Mouse (Mus musculus): ENCODE measurements around the gene Tubb3. TPM values are rescaled to one million over a fixed set of nuclear protein-coding genes. Genes with fewer than 3 reads are reported as not detected.
A peak's percentile ranks its signal among the peaks of the same experiment; 100 is the strongest.

Gene Tubb3
- total and polyA plus RNA-seq, 3 experiments, result 1.8 to 3.1 (median 2.2) TPM

DNA sequence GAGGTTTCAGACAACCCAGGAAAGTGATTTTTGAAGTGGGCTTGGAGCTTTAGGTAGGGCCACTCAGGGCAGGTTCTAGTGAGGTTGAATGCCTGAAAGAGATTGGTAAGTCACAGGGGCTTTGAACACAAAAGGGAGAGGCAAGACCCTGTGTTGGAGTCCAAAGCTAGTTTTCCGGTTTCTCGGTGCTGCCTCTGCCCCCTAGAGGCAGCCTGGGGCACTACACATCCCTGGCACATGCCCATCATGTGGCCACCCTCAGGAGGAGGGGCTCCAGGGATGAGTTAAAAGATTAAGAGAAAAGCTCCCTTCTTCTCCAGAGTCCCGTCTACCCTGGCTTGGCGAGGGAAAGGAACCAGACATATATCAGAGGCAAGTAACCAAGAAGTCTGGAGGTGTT, 4.4 kb upstream of the Tubb3 start, which contains the start of gene Mc1r:
TSS of gene Mc1r (plus strand) at position 322 of the 400 bp plus-strand sequence.
- Histone ChIP-seq H3K9me3 (replicated peaks; ENCODE audit: low read length) (no peaks in the 10 kb centered on the region), H3K36me3 (replicated peaks in 1 of 2; ENCODE audit: control insufficient read depth in 1 of 2, insufficient read depth in 1 of 2, low read length in 1 of 2) (peaks cover 17 to 24% of the 10 kb centered on the region in 2 experiments), H3K4me3 (replicated peaks in 1 of 3; ENCODE audit: low read depth in 2 of 3, low read length in 2 of 3, poor library complexity in 1 of 3) (no peak within 1 kb of the TSS), H3K4me1 (ENCODE audit: control insufficient read depth in 1 of 2, insufficient read depth in 2 of 2) (peaks cover 27 to 49% of the 10 kb centered on the region in 2 experiments), H3K9ac (ENCODE audit: insufficient read depth, low read depth) (no peak within 1 kb of the TSS), H3K27me3 (replicated peaks) (peaks cover 38% of the 10 kb centered on the region), H3K79me2 (replicated peaks; ENCODE audit: control insufficient read depth, extremely low read depth, insufficient read depth, poor library complexity, severe bottlenecking) (no peaks in the 10 kb centered on the region), H3K27ac (ENCODE audit: insufficient read depth, low read depth) (no peak within 1 kb of the TSS), H3K4me2 (ENCODE audit: insufficient read depth, low read depth, poor library complexity, severe bottlenecking) (peak within 1 kb of the TSS; percentile 49; the same call in 1 of the 2 replicates)
- peak; percentile 73 for DNase-seq (ENCODE audit: extremely low read depth)
- TF ChIP-seq SMC3 (IDR thresholded peaks at IDR 0.05; ENCODE audit: low read depth, low read length), result peak; percentile 32
- TF ChIP-seq PAX5 (IDR thresholded peaks at IDR 0.05; ENCODE audit: low read length), result no peak
- TF ChIP-seq KAT2A (IDR thresholded peaks at IDR 0.05; ENCODE audit: insufficient replicate concordance, low read length), result no peak
- 0 out of 2 replicates have a peak, but pooled peaks have one; percentile 25 for TF ChIP-seq NELFE (IDR thresholded peaks at IDR 0.05; ENCODE audit: low read depth, low read length)
- TF ChIP-seq MAFK (IDR thresholded peaks at IDR 0.05; ENCODE audit: insufficient replicate concordance, low read length), result no peak
- no peak for TF ChIP-seq POLR2A (IDR thresholded peaks at IDR 0.05; ENCODE audit: low read depth, low read length)
- TF ChIP-seq BHLHE40 (IDR thresholded peaks at IDR 0.05; ENCODE audit: low read depth, low read length), result peak; percentile 83
- no peak for TF ChIP-seq CHD1 (IDR thresholded peaks at IDR 0.05; ENCODE audit: low read depth, low read length)
- TF ChIP-seq CTCF (conservative IDR thresholded peaks at IDR 0.05 in 1 of 2, IDR thresholded peaks at IDR 0.05 in 1 of 2; ENCODE audit: low read depth in 2 of 2, low read length in 2 of 2), result peak; percentile 84 to 89
- no peak for TF ChIP-seq TBP (conservative IDR thresholded peaks at IDR 0.05; ENCODE audit: low read depth, low read length)
- no peak for TF ChIP-seq JUN (IDR thresholded peaks at IDR 0.05; ENCODE audit: insufficient read depth, low read depth, low read length)
- no peak for TF ChIP-seq POLR2AphosphoS2 (IDR thresholded peaks at IDR 0.05; ENCODE audit: low read depth, low read length)
- TF ChIP-seq USF1 (IDR thresholded peaks at IDR 0.05; ENCODE audit: low read depth, low read length), result peak; percentile 58
- peak; percentile 18; the same call in 1 of the 2 replicates for TF ChIP-seq USF2 (conservative IDR thresholded peaks at IDR 0.05; ENCODE audit: low read depth, low read length)
- TF ChIP-seq IRF4 (IDR thresholded peaks at IDR 0.05; ENCODE audit: low read depth, low read length), result 0 out of 2 replicates have a peak, but pooled peaks have one; percentile 51
- peak; percentile 25 for TF ChIP-seq RAD21 (IDR thresholded peaks at IDR 0.05; ENCODE audit: low read depth, low read length)
- no peak for TF ChIP-seq JUND (conservative IDR thresholded peaks at IDR 0.05; ENCODE audit: low read depth, low read length)
- TF ChIP-seq MAX (IDR thresholded peaks at IDR 0.05; ENCODE audit: low read length), result peak; percentile 79
- TF ChIP-seq ETS1 (conservative IDR thresholded peaks at IDR 0.05; ENCODE audit: low read depth, low read length), result no peak
- no peak for TF ChIP-seq ZNF384 (IDR thresholded peaks at IDR 0.05; ENCODE audit: low read depth, low read length)
- TF ChIP-seq NRF1 (IDR thresholded peaks at IDR 0.05; ENCODE audit: low read depth, low read length), result peak; percentile 23; the same call in 1 of the 2 replicates
- TF ChIP-seq ELF1 (IDR thresholded peaks at IDR 0.05; ENCODE audit: low read depth, low read length), result peak; percentile 77
- peak; percentile 91 for TF ChIP-seq MYC (IDR thresholded peaks at IDR 0.05; ENCODE audit: low read depth, low read length)
- in situ Hi-C loops (cut with MboI; ENCODE audit: low pct_ligation_motif_present, low pct_unique_long_range_greater_than_20kb, low sequenced_read_pairs) (no loop called here), dilution Hi-C loops (cut with MboI; ENCODE audit: extremely low pct_ligation_motif_present, extremely low pct_unique_long_range_greater_than_20kb, low sequenced_read_pairs) (no loop called here)
